Mouse (Mus musculus) hematopoietic stem cell, adult 5-6 weeks (primary cell): ENCODE results near the gene Tmem104. TPM values are rescaled to one million over a fixed set of nuclear protein-coding genes. Genes with fewer than 3 reads are reported as not detected.

Experiments
- ATAC-seq, 2 experiments: fragments of 125-278 bp in 1 of 2; replicated peaks in 1 of 2; 2 replicates each; pipeline ENCODE4 v1.8.0; 2016 to 2017; ENCODE audit warnings: inconsistent platforms in 2 of 2, mild to moderate bottlenecking in 2 of 2, moderate number of reproducible peaks in 2 of 2, low read depth in 1 of 2, moderate TSS enrichment in 1 of 2; ENCODE audit not compliant: low FRiP score in 2 of 2, poor library complexity in 2 of 2, severe bottlenecking in 2 of 2, insufficient read depth in 1 of 2, low TSS enrichment in 1 of 2
- total RNA-seq: library from RNA; stranded (forward); fragments of 172-1452, 232-1000 nt; gene quantifications from 2 replicates; pipeline ENCODE4 v1.2.3, GENCODE M21; 2017

Tmem104 gene
- total RNA-seq, 1 experiment from 2014 or later: 4.0 TPM

DNA sequence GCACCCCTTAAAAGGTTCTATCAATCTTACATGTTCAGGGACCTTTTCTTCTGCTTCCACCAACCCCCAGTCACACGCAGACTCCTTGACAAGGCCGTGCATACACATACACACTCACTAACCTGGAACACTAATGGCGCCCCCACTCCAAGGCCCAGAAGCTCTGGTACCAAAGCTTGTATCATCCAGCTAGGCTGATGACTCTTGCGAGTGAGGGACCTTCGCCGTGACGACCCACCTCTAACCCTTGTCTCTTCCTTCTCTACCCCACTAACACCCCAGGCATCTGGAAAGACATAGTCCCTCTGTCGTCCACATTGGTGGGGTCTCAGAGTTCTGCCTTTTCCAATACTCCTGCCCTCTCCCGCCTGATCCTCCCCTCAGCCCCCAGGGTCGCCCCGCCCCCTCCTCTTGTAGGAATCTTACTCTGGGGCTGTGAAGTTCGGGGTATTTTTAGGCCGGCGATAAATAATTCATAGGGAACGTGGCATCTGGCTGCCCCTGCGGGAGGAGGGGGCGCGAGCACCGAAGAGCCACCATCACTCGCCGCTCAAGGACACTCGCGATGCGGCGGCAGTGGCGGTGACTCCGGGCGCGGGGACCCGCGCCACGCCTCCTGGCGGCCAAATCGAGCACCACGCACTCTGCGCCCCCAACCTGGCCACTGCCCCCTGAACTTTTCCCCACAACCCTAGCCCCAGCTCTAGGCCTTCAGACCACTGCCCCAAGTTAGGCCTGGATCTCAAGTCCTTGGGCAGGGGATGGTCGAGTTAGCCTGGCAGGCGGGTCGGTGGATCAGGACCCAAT lies 77.8 kb downstream of the Tmem104 start:
- ATAC-seq: no peak; a peak in 1 of 4 replicates

DNA sequence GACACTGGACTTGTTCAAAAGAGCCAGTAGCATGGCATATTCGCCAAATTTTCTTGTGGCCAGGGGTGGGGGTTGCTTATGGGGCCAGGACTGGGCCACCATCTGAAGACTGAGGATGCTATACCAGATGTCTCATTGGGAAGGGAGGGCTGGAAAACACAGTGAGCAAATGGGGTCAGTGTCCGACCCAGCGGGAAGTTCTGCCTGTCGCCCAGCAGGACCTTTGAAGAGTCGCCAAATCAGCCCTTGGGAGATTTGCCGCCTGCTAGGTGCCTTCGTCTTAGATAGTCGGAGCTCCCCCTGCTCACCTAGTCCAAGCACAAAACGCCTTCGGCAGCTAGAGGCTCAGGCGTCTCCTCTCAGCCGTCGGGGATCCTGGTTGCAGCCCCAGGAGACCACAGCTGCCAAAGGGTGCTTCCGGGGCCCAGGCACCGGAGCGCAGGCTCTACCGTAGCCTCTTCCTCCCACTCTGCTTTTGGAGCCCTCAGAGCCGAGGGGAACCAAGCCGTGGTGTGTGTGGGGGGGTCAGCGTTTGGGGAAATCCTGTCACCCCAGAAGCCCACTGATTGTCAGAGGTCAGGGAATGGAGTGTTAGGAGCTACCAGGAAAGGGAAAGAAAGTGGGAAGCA lies 78.6 kb downstream of the Tmem104 start:
- peak in 1 of 2 experiments; percentile 26; a peak in 1 of 4 replicates for ATAC-seq

DNA sequence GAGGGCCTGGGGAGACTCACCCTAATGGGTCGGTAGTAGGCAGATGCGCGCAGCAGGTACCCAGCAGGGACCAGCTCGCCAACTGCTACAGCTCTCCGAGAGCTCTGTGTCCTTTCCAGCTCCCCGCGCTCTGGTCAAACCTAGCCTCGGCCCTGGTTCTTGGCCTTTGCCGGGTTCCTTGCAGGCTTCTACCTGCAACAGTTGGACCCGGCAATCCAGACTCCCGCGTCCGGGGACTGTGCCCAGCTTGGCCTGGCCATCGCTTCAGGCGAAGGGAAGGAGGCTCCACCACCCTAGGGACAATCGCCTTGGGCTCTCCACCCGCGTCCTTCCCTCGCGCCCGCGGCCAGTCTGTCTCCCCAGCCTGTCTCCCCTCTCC lies 79.1 kb downstream of the Tmem104 start:
- ATAC-seq: no peak

DNA sequence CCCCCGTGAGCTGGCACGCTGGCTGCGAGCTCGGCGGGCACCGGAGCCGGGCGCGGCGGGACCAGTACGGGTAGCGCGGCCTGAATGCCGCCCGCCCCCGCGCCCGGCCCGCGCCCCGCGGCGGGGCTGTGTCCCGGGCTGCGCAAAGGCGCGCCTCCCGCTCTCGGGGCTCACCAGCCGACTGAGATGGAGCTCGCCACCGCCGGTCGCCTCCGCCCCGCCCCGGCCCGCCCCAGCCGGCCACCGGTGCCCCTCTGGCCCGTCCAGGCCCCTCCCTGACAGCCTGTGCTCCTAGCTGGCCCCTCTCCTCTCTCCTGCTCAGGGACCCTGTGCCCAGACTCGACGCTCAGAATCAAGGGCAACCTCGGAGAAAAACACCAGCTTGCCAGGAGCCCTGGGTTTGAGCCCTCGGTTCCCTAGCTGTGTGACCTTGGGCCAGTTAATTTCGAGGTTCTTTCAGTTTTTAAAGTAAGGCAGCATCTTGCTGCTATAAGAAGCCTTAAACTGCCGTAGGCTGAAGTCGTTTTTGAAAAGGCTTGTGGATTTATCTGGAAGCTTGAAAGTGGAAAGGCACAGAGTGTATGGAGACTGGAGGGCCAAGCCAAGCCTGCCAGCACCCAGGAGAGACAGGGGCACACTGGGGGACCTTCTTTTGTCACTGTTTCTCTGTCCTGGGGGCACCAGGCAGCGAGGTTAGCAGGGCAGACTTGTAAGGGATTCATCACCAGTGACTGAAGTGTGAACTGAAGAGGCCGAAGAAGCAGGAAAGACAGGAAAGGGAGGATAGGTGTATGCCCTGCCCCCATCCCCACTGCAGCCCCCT lies 80.0 kb downstream of the Tmem104 start, which contains the start of gene Grin2c:
Gene Grin2c, minus strand, starts transcription at position 183 of the 823 bp plus-strand sequence.
- no peak for ATAC-seq

DNA sequence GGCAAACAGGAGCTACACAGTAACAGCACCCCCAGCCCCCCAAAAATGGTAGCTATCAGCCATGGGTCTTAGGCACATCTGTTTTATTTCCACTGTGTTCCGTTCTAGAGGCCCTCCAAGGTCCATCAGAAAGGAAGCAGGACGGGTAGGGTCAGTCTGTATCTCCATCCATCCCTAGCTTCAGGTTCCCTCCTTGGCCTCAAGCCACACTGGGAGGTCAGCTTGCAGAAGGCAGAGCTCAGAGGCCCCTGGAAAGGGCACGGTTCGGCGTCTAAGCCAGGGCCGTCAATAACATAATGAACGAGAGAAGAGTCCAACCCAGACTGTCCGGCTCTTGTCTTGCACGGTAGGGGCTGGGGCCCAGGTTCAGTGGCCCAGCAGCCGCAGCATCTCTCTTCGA lies 80.7 kb downstream of the Tmem104 start:
- no peak for ATAC-seq

DNA sequence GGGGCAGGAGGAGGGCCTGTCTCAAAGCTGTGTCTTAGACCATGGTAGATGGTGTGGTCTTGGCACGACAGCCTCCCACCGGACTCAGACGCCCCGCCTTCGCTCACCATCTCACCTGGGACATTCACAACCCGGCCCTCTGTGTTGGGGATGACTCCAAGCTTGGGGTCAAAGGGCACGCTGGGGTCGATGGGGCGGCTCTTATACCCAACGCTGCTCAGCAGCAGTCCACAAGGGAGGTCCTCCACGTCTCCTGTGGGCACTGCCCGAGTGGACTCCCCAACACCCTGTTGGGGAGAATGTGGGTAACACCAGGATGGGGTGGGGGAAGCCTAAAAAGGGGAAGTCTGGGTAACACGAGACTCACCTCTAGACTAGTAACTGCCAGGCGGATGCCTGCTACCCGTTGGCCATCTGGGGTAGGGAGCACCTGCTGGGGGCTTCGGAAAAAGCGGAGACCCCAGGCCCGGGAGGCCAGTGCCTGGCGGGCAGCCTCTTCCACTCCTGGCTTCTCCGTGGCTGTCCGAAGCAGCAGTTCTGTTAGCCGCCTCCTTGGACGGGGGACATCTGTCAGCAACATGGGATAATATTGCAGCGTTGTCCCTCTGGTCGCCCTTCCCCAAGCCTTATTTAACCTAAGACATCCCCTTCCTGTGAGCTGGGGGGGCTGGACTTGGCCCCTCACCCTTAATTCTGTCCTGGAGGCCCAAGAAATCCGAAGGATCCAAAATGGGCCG lies 82.2 kb downstream of the Tmem104 start:
- ATAC-seq: 0 out of 4 replicates have a peak, but pooled peaks of 1 of the 2 experiments have one; percentile 2

DNA sequence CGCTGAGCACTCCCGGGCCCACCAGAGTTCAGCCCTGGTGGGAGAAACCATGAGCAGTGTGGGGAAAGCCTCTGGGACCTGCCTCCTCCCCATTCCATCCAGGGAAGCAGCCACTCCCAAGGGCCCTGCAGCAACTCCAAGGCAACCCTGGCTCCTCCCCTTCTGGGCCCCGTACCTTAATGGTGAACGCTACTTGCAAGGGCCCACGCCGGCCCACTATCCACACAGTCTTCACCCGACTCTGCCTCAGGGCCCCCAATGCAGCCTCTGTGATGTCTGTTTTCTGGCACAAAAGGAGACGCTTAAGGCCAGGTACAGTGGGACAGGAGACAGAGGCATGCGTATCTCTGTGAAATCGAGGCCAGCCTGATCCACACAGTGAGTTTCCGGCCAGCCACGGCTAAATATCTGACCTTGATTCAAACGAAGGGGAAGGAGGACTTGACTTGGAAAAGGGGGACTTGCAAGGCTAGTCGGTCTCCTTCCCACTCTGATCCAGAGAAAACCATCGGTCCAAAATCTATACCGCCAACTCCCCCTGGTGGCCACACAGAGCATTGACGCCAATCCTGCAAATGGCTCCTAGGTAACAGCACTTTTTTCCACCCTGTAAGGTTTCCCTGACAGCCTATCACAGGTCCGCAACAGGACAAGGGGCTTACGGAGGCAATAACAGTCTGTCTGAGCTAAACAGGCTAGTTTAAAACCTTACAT lies 83.0 kb downstream of the Tmem104 start:
- peak in 1 of 2 experiments; percentile 27; a peak in 1 of 4 replicates for ATAC-seq

DNA sequence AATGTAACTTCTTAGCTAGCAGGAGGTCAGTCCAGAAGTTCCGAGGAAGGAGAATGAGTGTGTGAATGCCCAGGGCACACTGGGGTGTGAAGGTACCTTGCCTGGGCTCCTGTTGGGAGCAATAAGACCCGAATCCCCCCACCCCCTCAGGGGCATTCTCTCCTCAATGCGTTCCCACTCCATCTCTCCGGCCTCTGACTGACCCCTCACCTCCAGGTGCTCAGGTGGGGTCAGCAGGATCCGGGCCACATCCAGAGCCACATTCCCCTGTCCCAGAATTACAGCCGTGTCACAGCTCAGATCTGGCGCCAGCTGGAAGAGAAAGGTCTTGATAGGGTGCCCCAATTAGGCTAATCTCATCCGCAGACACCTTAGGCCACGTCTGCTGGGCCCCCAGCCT lies 83.8 kb downstream of the Tmem104 start:
- no peak for ATAC-seq

DNA sequence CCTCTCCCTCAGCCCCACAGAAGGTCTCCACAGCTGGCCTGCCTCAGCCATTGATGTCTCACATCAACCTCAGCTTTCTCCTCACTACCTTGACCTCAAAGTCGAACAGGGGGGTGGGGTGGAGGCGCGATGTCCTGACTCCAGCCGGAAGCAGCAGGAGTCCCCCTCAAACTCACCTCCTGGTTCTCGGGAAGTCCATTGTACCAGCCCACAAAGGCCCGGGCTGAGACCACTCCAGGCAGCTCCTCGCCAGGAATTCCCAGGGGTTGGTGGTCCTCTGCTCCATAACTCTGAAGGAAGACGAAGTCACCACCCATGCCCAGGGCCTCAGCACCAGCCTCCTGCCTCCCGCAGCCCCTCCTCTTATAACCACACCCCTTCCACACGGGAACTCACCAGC lies 84.2 kb downstream of the Tmem104 start:
- ATAC-seq: no peak

DNA sequence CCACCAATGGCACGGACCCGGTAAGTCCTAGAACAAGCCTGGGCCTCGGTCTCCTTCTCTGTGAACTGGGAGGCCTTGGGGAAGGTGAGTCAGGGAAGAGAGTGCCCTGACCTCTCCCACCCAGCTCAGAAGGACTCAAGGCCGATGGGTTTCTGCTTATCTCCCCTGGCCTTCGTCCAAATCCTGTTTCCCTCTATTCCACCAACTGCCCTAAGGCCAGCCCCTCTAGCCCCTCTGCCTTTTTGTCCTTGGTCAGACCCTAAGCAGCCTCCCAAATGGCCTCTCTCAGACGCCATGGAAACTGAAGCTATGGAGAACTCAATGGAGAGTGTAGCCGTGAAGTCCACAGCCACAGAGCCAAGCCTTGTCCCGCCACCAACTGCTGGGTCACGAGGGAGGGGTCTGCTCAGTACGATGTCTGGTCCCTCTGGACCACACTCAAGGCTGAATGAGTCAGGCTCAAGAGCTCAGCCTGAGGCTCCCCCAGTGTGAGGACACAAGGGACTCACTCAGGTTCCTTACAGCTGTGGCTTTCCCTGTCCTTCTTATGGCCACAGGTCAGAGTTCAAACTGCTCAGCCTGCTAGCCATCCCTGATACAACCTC lies 85.7 kb downstream of the Tmem104 start:
- no peak for ATAC-seq

DNA sequence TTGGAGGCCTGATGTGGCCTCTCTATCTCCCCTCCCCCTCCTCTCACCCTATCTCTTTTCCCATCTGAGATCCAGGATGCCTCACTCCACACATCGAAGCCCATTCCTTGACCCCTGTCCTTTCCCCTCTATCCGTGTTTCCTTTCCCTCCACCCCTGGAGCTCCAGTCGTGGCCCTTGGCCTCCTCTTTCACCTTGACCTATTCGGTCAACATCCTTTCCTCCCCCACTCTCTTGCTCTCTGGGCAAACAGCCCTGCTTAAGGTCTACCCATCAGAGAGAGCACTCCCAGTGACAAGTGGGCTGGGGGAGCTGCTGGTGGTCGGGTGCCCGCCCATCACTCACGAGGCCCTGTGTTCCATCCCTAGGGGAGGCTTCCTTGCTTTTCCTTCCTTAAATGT lies 86.4 kb downstream of the Tmem104 start:
- ATAC-seq: no peak

DNA sequence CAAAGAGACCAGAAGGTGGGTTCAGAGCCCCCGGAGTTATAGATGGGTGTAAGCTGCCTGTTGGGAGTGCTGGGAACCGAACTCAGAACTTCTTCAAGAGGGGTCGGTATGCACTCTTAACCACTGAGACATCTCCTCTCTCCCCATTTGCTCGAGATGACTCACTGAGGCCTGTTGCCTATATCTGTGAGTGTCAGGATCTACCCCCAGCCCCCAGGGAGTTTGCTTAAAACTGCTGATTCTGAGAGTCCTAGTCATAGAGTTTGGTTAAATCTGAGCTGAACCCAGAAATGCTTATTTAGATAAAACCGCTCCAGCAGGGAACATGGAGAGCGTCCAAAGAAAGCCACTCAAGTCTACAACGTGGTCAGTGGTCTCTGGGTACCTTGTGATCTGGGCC lies 86.9 kb downstream of the Tmem104 start:
- no peak for ATAC-seq

DNA sequence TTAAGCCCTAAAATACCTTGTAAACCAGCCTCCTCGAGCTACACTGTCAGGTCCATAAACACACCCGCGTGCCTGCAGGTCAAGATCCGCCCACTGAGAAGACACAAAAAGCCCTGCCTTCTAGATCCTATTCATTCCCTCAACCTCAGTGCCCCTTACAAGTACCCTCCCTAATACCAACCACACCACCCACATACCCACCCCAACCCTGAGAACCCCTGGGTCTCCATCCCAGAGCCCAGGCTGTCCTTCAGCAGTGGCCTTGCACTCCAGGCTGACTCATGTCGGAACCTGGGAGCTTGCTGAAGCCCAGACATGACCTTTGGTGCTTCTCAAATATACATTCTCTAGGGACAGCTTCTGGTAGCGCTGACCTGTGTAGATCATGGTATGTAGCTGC lies 87.5 kb downstream of the Tmem104 start:
- no peak for ATAC-seq

DNA sequence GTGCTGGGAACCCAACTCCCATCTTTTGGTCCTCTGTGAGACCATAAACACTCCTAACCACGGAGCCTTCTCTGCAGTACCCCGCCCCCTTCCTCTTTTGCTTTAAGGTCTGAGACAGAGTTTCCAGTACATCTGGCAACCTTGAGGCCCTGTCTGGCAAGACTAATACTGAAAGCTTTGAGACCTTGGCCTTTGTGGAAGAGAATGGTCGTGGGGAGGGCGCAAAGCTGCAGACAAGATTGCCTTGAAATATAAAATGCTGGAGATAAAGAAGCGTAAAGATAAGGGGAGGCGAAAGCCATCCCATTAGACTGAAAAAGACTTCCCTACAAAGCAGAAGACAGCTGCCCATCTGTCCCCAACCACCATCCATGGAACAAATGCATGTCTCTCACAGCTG lies 88.2 kb downstream of the Tmem104 start:
- no peak for ATAC-seq

DNA sequence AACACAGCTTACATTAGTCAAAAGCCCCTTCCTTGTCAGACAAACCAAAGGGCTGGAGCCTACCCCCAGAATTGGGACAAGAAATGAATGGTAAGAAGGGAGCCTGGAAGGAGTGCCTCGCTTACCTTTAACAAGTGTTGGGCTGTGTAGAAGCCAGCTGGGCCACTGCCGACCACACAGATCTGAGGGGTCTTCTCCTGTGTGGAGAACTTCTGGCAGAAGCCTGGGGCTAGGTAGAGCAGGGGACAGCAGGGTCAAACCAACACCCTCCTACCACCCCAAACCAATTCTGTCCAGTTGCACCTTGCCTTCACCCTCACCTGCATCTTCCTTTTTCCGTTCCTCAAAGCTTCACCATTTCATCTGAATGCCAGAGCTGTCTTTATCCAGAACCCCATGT lies 88.7 kb downstream of the Tmem104 start:
- no peak for ATAC-seq

DNA sequence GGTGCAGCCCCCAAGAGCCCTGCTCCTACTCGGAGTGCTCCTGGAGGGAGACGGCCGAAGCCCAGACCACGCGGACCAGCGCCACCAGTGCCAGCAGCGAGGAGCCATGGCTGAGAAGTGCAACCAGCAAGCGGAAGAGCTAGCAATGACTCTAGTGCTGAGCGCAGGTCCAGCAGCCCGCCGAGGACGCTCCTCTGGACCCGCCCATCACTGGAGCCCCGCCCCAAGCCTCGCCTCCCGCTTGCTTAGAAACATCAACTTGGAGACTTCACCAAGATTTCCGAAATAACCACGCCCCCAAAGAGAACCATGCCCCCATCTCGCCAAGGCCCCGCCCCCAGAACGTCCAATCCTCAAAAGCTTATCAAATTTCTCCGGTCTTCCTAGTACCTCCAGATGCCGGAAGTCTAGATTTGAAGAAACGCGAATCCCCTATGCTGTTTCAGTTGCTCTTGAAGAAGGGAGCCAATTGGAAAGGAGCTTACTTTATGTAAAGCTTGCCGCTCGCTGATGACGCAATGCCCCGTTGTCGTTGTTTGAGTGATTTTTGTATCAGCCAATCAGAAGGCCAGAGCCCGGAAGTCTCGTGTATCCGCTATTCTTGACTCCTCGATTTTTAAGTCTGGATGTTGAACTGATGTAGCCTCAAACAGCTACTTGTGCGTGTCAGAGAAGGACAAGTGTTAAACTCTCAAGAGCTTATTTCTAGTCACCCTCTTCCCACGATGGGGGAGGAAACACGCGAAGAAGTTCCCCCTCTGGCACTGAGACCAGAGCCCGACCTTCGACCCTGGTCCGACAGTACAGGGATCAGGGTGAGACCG lies 89.7 kb downstream of the Tmem104 start, which contains the start of gene Fdxr:
Gene Fdxr, minus strand, starts transcription at position 271 of the 824 bp plus-strand sequence.
- ATAC-seq: peak; percentile 90 to 92
